Mouse (Mus musculus) retina, postnatal 1 day (tissue): Measurements from ENCODE around the gene Gm4565.
"Not testable (repeated sequence)": the region's sequence is repeated elsewhere in the genome, so short reads cannot be mapped to it uniquely, and the experiment has no call there.

Source experiments
- DNase-seq: peaks from one replicate; pipeline ENCODE4 v3.0.0-alpha.2; 2012

Gene Gm4565

DNA sequence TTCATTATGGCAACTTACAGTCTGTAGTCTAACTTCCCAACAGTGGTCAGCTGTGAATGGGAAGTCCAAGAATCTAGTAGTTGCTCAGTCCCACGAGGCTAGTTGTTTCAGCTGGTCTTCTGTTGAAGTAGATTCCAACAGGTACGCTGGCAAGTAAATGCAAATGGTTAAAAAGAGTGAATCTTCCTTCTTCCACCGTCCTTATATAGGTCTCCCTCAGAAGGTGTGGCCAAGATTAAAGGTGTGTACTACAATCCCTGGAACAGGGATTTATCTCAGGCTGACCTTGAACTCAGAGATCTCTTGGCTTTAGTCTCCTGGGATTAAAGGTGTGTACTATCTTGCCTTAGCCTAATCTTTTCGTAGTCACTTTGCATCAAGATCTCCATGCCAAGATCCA lies at the start of gene Gm4565:
TSS of gene Gm4565 (minus strand) at position 101 of the 400 bp plus-strand sequence.
- not testable (repeated sequence) for DNase-seq

GRCm38 (mm10) chr7:22565243-22565642 lies 22.7 kb downstream of the Gm4565 start, which contains the start of gene Gm4201:
Gene Gm4201, minus strand, starts transcription at chr7:22565343.
- not testable (repeated sequence) for DNase-seq

DNA sequence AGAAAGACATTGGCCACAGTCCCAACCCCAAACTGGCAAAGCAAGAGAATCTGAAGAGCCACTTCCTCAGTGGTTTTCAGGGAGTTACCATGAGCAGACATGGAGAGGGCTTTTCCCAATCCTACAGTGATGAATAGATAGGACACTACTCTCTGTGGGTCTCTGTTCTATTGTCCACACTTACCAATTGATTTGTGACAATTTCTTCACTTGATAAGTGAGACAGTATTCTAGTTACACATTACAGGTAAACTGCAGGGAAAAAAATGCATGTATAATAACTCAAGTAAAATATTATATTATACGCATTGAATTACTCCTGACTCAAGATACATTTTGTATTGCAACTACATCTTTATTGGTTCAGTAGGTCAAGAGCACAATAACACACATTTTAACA lies 53.1 kb downstream of the Gm4565 start, which contains the start of gene Gm8677:
TSS of gene Gm8677 (minus strand) at position 101 of the 400 bp plus-strand sequence.
- not testable (repeated sequence) for DNase-seq
